Mouse (Mus musculus): ENCODE data around the gene Zkscan16.

- no peak for TF ChIP-seq CTCF (IDR thresholded peaks at IDR 0.05; ENCODE audit: low read depth)
- no peak for TF ChIP-seq EP300 (optimal IDR thresholded peaks at IDR 0.05)
Measured at GRCm38 (mm10) chr4:58926120-58926519, 17.3 kb upstream of the Zkscan16 start.
